Mouse (Mus musculus) bone marrow, adult 2 months (tissue): Measurements from ENCODE around the gene Skap2.

ENCODE experiments used
- CTCF ChIP-seq: fragments of 200-500 bp; IDR thresholded peaks from 2 replicates; pipeline ENCODE4 v1.5.1; 2011; ENCODE audit warnings: low read length, control low read depth; ENCODE audit not compliant: control insufficient read depth, insufficient read depth
- POLR2A ChIP-seq: fragments of 200-500 bp; IDR thresholded peaks from 2 replicates; pipeline ENCODE4 v1.6.1; 2011; ENCODE audit warnings: low read depth, mild to moderate bottlenecking, control low read depth, low read length, borderline replicate concordance; ENCODE audit not compliant: control insufficient read depth

DNA sequence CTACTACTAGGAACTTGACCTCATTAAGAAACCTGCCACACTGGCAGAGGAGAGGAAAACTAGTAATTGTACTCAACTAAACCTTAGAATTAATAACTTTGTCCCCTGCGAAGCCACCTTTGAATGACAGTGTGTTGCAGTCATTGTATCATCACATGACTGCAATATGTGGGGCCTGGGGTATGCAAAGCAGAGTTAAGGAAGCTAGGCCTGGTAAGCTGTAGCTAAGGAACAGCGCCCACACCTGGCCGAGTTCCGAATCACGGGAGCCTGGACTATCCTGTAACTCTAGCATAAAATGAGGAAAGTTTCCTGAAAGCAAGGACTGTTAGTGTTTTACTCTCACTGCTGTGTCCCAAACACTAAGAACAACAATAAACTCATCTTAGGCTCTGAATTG, 33.2 kb upstream of the Skap2 start:
- TF ChIP-seq CTCF, result peak; percentile 39; the same call in 1 of the 2 replicates
- no peak for TF ChIP-seq POLR2A
